Mouse (Mus musculus) c-Kit-positive CD71-negative TER-119-negative erythroid progenitor cells, embryonic 14.5 days (primary cell): ENCODE data around the gene Ilf3.
"Not testable (repeated sequence)": the region's sequence is repeated elsewhere in the genome, so short reads cannot be mapped to it uniquely, and the experiment has no call there.

Experiments
- DNase-seq: peaks from one replicate; pipeline ENCODE4 v3.0.0-alpha.2; 2013; ENCODE audit warnings: low read depth

The Ilf3 gene

GRCm38 (mm10) chr9:21367357-21368111 is at the start of gene Ilf3:
Gene Ilf3 (plus strand): TSS chr9:21367871.
- peak; percentile 99 for DNase-seq

GRCm38 (mm10) chr9:21318792-21319191 is 48.9 kb upstream of the Ilf3 start:
- DNase-seq = no peak

GRCm38 (mm10) chr9:21319503-21319902 is 48.2 kb upstream of the Ilf3 start:
- no peak for DNase-seq

- no peak for DNase-seq
These were observed 47.4 kb upstream of the Ilf3 start for GRCm38 (mm10) chr9:21320280-21320618.

GRCm38 (mm10) chr9:21320619-21321512 is 46.8 kb upstream of the Ilf3 start, which contains the start of gene Slc44a2:
Gene Slc44a2 (plus strand): TSS chr9:21320698.
- DNase-seq = peak; percentile 76

GRCm38 (mm10) chr9:21321513-21321835 is 46.2 kb upstream of the Ilf3 start:
- peak; percentile 61 for DNase-seq

GRCm38 (mm10) chr9:21322211-21322916 is 45.3 kb upstream of the Ilf3 start:
- no peak for DNase-seq

- DNase-seq = not testable (repeated sequence)
These were observed 44.8 kb upstream of the Ilf3 start for GRCm38 (mm10) chr9:21322917-21323297.

- no peak for DNase-seq
These were observed 43.4 kb upstream of the Ilf3 start for GRCm38 (mm10) chr9:21324269-21324668.

GRCm38 (mm10) chr9:21327569-21327968 is 40.1 kb upstream of the Ilf3 start:
- no peak for DNase-seq

- peak; percentile 48 for DNase-seq
These were observed 39.6 kb upstream of the Ilf3 start for GRCm38 (mm10) chr9:21328041-21328440.

- DNase-seq = no peak
These were observed 38.6 kb upstream of the Ilf3 start for GRCm38 (mm10) chr9:21329041-21329440.

- DNase-seq = no peak
These were observed 37.9 kb upstream of the Ilf3 start for GRCm38 (mm10) chr9:21329699-21330289.

GRCm38 (mm10) chr9:21331365-21332140 is 36.1 kb upstream of the Ilf3 start:
- DNase-seq = no peak

- peak; percentile 60 for DNase-seq
These were observed 35.3 kb upstream of the Ilf3 start for GRCm38 (mm10) chr9:21332161-21333061.

- DNase-seq = no peak
These were observed 34.1 kb upstream of the Ilf3 start for GRCm38 (mm10) chr9:21333523-21333922.

- no peak for DNase-seq
These were observed 32.9 kb upstream of the Ilf3 start for GRCm38 (mm10) chr9:21334747-21335146.

GRCm38 (mm10) chr9:21335391-21335790 is 32.3 kb upstream of the Ilf3 start:
- no peak for DNase-seq

- DNase-seq = no peak
These were observed 31.2 kb upstream of the Ilf3 start for GRCm38 (mm10) chr9:21336491-21336890.

- DNase-seq = no peak
These were observed 30.0 kb upstream of the Ilf3 start for GRCm38 (mm10) chr9:21337652-21338051.
